8 mouse cellular contexts compared by ENCODE assay signal in genomic region chr5:122317329-122318045, GRCm38 (mm10). TPM values are rescaled to one million over a fixed set of nuclear protein-coding genes. Genes with fewer than 3 reads are reported as not detected.
DNase-seq lines count a peak whose midpoint lies in the region; ATAC-seq and TF ChIP-seq lines count a peak whose summit lies in the region.

No protein-coding gene starts in this region.

- peaks cover 40% of the 10 kb centered on the region for H3K4me1 ChIP-seq in heart, postnatal 0 days (ENCODE audit: control insufficient read depth, insufficient read depth)
- H3K4me1 ChIP-seq in stomach, embryonic 16.5 days (ENCODE audit: control insufficient read depth, insufficient read depth, low read length), result peaks cover 15% of the 10 kb centered on the region; the same call in 1 of the 2 replicates
- peaks cover 7% of the 10 kb centered on the region for H3K4me1 ChIP-seq in stomach, postnatal 0 days (replicated peaks; ENCODE audit: control insufficient read depth, insufficient read depth)

- intact Hi-C loops in heart, postnatal 10 days (cut with DNase I), result loop anchor here (2.0 kb wide), 1 partner anchor 49 kb away; no protein-coding TSS in a partner anchor
- intact Hi-C loops in left cerebral cortex, postnatal 25 days (cut with DNase I), result loop anchor here (5.0 kb wide), 2 partner anchors 35 kb away; partner anchors contain the start of genes Pptc7, Rad9b and Vps29

- H3K36me3 ChIP-seq in heart, postnatal 0 days (replicated peaks; ENCODE audit: control insufficient read depth, insufficient read depth, low read length), result peaks cover 41% of the 10 kb centered on the region
- H3K36me3 ChIP-seq in stomach, embryonic 16.5 days (ENCODE audit: control insufficient read depth, insufficient read depth, low read length), result peaks cover 4% of the 10 kb centered on the region; the same call in 1 of the 2 replicates
- peaks cover 6% of the 10 kb centered on the region; the same call in 1 of the 2 replicates for H3K36me3 ChIP-seq in stomach, postnatal 0 days (ENCODE audit: control insufficient read depth, insufficient read depth, low read length)

- H3K27ac ChIP-seq in heart, postnatal 0 days (ENCODE audit: low read depth), result peak overlapping the region; percentile 99
- no peak overlapping the region; the same call in 1 of the 2 replicates for H3K27ac ChIP-seq in stomach, embryonic 16.5 days (ENCODE audit: low read length)
- no peak overlapping the region; the same call in 1 of the 2 replicates for H3K27ac ChIP-seq in stomach, postnatal 0 days (replicated peaks)

- 0 out of 2 replicates have a peak overlapping the region, but pooled peaks have one; percentile 7 for H3K9ac ChIP-seq in heart, postnatal 0 days (replicated peaks; ENCODE audit: low read depth, low read length)
- 0 out of 2 replicates have a peak overlapping the region, but pooled peaks have one; percentile 7 for H3K9ac ChIP-seq in stomach, embryonic 16.5 days (ENCODE audit: low read length)
- H3K9ac ChIP-seq in stomach, postnatal 0 days (ENCODE audit: low read length), result no peak overlapping the region

- peak overlapping the region; percentile 3; the same call in 1 of the 2 replicates for H3K4me2 ChIP-seq in heart, postnatal 0 days (ENCODE audit: low read depth, low read length)
- no peak overlapping the region for H3K4me2 ChIP-seq in stomach, embryonic 16.5 days (ENCODE audit: low read depth, low read length)
- H3K4me2 ChIP-seq in stomach, postnatal 0 days (replicated peaks; ENCODE audit: low read depth), result no peak overlapping the region

- no peak overlapping the region for H3K4me3 ChIP-seq in heart, postnatal 0 days (ENCODE audit: low read depth, low read length)
- no peak overlapping the region for H3K4me3 ChIP-seq in stomach, embryonic 16.5 days (replicated peaks; ENCODE audit: low read length)
- H3K4me3 ChIP-seq in stomach, postnatal 0 days (ENCODE audit: low read depth, low read length), result no peak overlapping the region

- TF ChIP-seq CTCF in heart, postnatal 0 days (IDR thresholded peaks at IDR 0.05; ENCODE audit: low read depth), result no peak
- TF ChIP-seq CTCF in stomach, postnatal 0 days (IDR thresholded peaks at IDR 0.05; ENCODE audit: low read depth), result no peak

- no peak for DNase-seq in heart, postnatal 0 days (ENCODE audit: low spot score)
- no peak for DNase-seq in heart, postnatal 10 days
- DNase-seq in stomach, postnatal 0 days (ENCODE audit: low spot score), result no peak
- DNase-seq in cerebellum, postnatal 14 days, result peak; percentile 51 to 62
- DNase-seq in thymus, postnatal 36 days, result peak; percentile 69 to 81
- no peak for DNase-seq in left cerebral cortex, postnatal 25 days (ENCODE audit: low spot score in 2 of 2)
- DNase-seq in right cerebral cortex, adult 2 months (ENCODE audit: low spot score in 2 of 2), result no peak

- TF ChIP-seq EP300 in heart, postnatal 0 days (IDR thresholded peaks at IDR 0.05; ENCODE audit: low read depth), result no peak
- TF ChIP-seq EP300 in stomach, postnatal 0 days (optimal IDR thresholded peaks at IDR 0.05), result no peak

- no peaks in the 10 kb centered on the region for H3K9me3 ChIP-seq in heart, postnatal 0 days (replicated peaks; ENCODE audit: control insufficient read depth, low read length)
- no peaks in the 10 kb centered on the region for H3K9me3 ChIP-seq in stomach, embryonic 16.5 days (replicated peaks; ENCODE audit: control insufficient read depth, low read length)
- no peaks in the 10 kb centered on the region for H3K9me3 ChIP-seq in stomach, postnatal 0 days (ENCODE audit: control insufficient read depth, low read length)

- no peak for ATAC-seq in heart, postnatal 0 days (ENCODE audit: insufficient read depth, low read depth)
- ATAC-seq in stomach, embryonic 16.5 days (ENCODE audit: insufficient read depth, low FRiP score), result no peak
- no peak for ATAC-seq in stomach, postnatal 0 days (ENCODE audit: low FRiP score, low TSS enrichment)

- H3K27me3 ChIP-seq in heart, postnatal 0 days (ENCODE audit: control insufficient read depth, insufficient read depth, low read length), result no peaks in the 10 kb centered on the region
- H3K27me3 ChIP-seq in stomach, embryonic 16.5 days (ENCODE audit: control insufficient read depth, insufficient read depth, low read length), result no peaks in the 10 kb centered on the region
- no peaks in the 10 kb centered on the region for H3K27me3 ChIP-seq in stomach, postnatal 0 days (ENCODE audit: control insufficient read depth, insufficient read depth, low read length)

- WGBS in heart, postnatal 0 days, result 44% methylated on average over 11 of the region's 11 CpGs
- WGBS in stomach, embryonic 16.5 days, result 71% methylated on average over 11 of the region's 11 CpGs
- WGBS in stomach, postnatal 0 days, result 64% methylated on average over 11 of the region's 11 CpGs

RNA-seq across cellular contexts. Expression of gene Pptc7, which starts 33.3 kb away (rescaled TPM):
- total RNA-seq in heart, postnatal 0 days (2014; rRNA removed; ENCODE audit: low replicate concordance), result 33.9 and 40.3 TPM in 2 replicates
- polyA plus RNA-seq in heart, postnatal 0 days (2015; fragmentation: Nextera tagmentation; extraction: Ambion mirVana), result 16.8 and 20.5 TPM in 2 replicates
- total RNA-seq in heart, postnatal 10 days (2021), result 10 to 100 TPM; 63.4 to 83.1 TPM
- 8.0 and 8.3 TPM in 2 replicates for polyA plus RNA-seq in stomach, embryonic 16.5 days (2015; fragmentation: Nextera tagmentation; extraction: Ambion mirVana)
- 7.8 and 8.2 TPM in 2 replicates for polyA plus RNA-seq in stomach, postnatal 0 days (2015; fragmentation: Nextera tagmentation; extraction: Ambion mirVana)
- 10 to 100 TPM; 36.7 to 43.8 TPM for total RNA-seq in left cerebral cortex, postnatal 25 days (2021)

RNA-seq across cellular contexts. Expression of gene Rad9b, which starts 36.5 kb away (rescaled TPM):
- 2.0 and 13.9 TPM in 2 replicates for total RNA-seq in heart, postnatal 0 days (2014; rRNA removed; ENCODE audit: low replicate concordance)
- 7.5 and 8.2 TPM in 2 replicates for polyA plus RNA-seq in heart, postnatal 0 days (2015; fragmentation: Nextera tagmentation; extraction: Ambion mirVana)
- total RNA-seq in heart, postnatal 10 days (2021), result 1 to 10 TPM; 1.1 to 1.4 TPM
- polyA plus RNA-seq in stomach, embryonic 16.5 days (2015; fragmentation: Nextera tagmentation; extraction: Ambion mirVana), result 10.7 and 10.8 TPM in 2 replicates
- polyA plus RNA-seq in stomach, postnatal 0 days (2015; fragmentation: Nextera tagmentation; extraction: Ambion mirVana), result 5.2 and 5.3 TPM in 2 replicates
- total RNA-seq in left cerebral cortex, postnatal 25 days (2021), result 1 to 10 TPM; 2.8 to 3.4 TPM

RNA-seq across cellular contexts. Expression of gene Vps29, which starts 36.7 kb away (rescaled TPM):
- 84.0 and 92.5 TPM in 2 replicates for total RNA-seq in heart, postnatal 0 days (2014; rRNA removed; ENCODE audit: low replicate concordance)
- 184 and 206 TPM in 2 replicates for polyA plus RNA-seq in heart, postnatal 0 days (2015; fragmentation: Nextera tagmentation; extraction: Ambion mirVana)
- total RNA-seq in heart, postnatal 10 days (2021), result 100 to 1,000 TPM; 109 to 122 TPM
- polyA plus RNA-seq in stomach, embryonic 16.5 days (2015; fragmentation: Nextera tagmentation; extraction: Ambion mirVana), result 203 and 220 TPM in 2 replicates
- 187 and 191 TPM in 2 replicates for polyA plus RNA-seq in stomach, postnatal 0 days (2015; fragmentation: Nextera tagmentation; extraction: Ambion mirVana)
- 100 to 1,000 TPM; 189 to 208 TPM for total RNA-seq in left cerebral cortex, postnatal 25 days (2021)

RNA-seq across cellular contexts. Expression of gene Tctn1, which starts 53.2 kb away (rescaled TPM):
- total RNA-seq in heart, postnatal 0 days (2014; rRNA removed; ENCODE audit: low replicate concordance), result 5.7 and 21.6 TPM in 2 replicates
- 2.3 TPM in 2 replicates for polyA plus RNA-seq in heart, postnatal 0 days (2015; fragmentation: Nextera tagmentation; extraction: Ambion mirVana)
- total RNA-seq in heart, postnatal 10 days (2021), result 1 to 10 TPM; 5.4 to 5.5 TPM
- 5.0 and 7.2 TPM in 2 replicates for polyA plus RNA-seq in stomach, embryonic 16.5 days (2015; fragmentation: Nextera tagmentation; extraction: Ambion mirVana)
- polyA plus RNA-seq in stomach, postnatal 0 days (2015; fragmentation: Nextera tagmentation; extraction: Ambion mirVana), result 2.3 TPM in 2 replicates
- 10 to 100 TPM in 1 of 2 experiments, 1 to 10 TPM in 1; 9.7 to 12.9 TPM for total RNA-seq in left cerebral cortex, postnatal 25 days (2021)

RNA-seq across cellular contexts. Expression of gene Gpn3, which starts 54.2 kb away (rescaled TPM):
- total RNA-seq in heart, postnatal 0 days (2014; rRNA removed; ENCODE audit: low replicate concordance), result 28.5 and 50.9 TPM in 2 replicates
- polyA plus RNA-seq in heart, postnatal 0 days (2015; fragmentation: Nextera tagmentation; extraction: Ambion mirVana), result 42.9 and 48.7 TPM in 2 replicates
- total RNA-seq in heart, postnatal 10 days (2021), result 10 to 100 TPM; 24.3 to 25.5 TPM
- polyA plus RNA-seq in stomach, embryonic 16.5 days (2015; fragmentation: Nextera tagmentation; extraction: Ambion mirVana), result 57.0 and 57.9 TPM in 2 replicates
- 40.5 and 41.5 TPM in 2 replicates for polyA plus RNA-seq in stomach, postnatal 0 days (2015; fragmentation: Nextera tagmentation; extraction: Ambion mirVana)
- total RNA-seq in left cerebral cortex, postnatal 25 days (2021), result 10 to 100 TPM; 24.9 to 25.8 TPM

Comparison
In these comparisons a context has a peak if more than half of its experiments do, and no peak if none do; other contexts are left out.
1. DNase-seq: peak in cerebellum, postnatal 14 days (2 of 2) and thymus, postnatal 36 days (2 of 2); none in heart, postnatal 0 days (single experiment), heart, postnatal 10 days (0 of 2), stomach, postnatal 0 days (single experiment), left cerebral cortex, postnatal 25 days (0 of 2) and right cerebral cortex, adult 2 months (0 of 2).